Mouse (Mus musculus) kidney, adult 11 months (tissue): ENCODE measurements around the gene Nf1.
A peak's percentile ranks its signal among the peaks of the same experiment; 100 is the strongest.

Source experiments
- DNase-seq: peaks from one replicate; pipeline ENCODE4 v3.0.0; 2022

Gene Nf1

DNA sequence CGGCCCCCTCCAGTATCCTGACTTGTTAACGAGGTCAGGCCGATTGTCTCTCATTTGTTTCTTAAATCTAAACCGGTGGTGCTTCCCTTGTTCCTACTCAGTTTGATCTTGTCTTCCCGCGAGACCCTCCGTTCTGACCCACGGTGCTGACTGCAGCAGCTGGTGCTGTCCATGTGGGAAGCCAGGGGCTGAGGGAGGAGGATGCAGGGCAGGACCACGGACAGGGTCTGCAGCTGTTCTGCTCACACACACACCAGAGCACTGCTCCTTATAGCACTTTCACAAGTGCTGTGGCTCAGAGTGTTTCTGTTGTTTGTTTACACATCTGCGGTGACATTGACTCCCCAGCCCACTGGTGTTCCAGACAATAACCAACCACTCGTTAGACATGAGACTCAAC, 254.0 kb downstream of the Nf1 start:
- no peak for DNase-seq

GRCm38 (mm10) chr11:79610454-79610853, 271.0 kb downstream of the Nf1 start:
- DNase-seq = no peak

DNA sequence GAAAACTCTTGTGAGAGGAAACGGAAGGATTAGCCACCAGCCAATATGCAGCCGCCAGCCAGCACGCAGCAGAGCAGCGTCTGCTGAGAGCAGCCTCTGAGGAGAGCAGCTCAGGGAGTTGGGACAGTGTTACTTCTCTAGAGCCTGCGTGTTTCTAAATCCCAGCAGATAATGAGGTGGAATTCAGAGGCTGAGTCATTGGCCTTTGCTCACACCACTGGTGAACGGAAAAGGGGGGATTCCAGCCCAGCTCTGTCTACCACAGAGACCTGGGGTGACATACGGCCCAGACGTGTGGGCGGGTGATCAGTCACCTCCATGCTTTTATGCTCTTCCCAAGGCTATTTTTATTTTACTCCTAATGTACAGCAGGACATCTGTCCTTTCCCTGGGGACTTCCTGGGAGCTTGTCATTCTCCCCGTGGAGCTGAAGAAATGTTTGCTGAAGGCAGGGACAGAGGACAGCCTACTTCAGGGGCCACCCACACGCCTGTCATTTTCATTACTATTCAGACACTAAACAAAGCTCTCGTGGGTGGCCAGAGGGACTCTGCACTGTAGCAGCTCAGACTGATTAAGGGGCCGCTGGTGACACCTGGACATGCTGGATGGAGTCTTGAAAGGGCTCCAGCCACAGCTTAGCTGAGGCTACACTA, 271.6 kb downstream of the Nf1 start:
- no peak for DNase-seq

- no peak for DNase-seq
These were observed 272.6 kb downstream of the Nf1 start for GRCm38 (mm10) chr11:79612046-79612600.

DNA sequence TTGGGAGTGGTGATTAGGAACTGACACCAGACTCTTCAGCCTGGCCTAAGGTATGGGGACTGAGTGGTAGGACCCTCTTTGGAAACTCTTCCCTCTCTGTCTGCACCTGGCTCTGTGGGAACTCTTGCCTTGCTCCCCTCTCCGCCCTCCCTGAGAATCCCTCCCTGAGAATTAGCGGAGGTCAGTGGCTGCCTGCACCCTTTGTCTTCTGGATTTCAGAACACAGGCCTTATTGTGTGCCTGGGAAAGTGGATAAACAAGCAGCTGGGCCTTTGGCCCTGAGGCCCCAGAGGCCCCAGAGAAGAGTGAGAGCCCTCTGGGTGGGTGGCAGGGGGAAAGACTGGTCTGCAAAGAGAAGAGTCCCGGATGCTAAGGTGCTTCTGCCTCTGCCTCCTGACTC, 273.6 kb downstream of the Nf1 start:
- DNase-seq = no peak

DNA sequence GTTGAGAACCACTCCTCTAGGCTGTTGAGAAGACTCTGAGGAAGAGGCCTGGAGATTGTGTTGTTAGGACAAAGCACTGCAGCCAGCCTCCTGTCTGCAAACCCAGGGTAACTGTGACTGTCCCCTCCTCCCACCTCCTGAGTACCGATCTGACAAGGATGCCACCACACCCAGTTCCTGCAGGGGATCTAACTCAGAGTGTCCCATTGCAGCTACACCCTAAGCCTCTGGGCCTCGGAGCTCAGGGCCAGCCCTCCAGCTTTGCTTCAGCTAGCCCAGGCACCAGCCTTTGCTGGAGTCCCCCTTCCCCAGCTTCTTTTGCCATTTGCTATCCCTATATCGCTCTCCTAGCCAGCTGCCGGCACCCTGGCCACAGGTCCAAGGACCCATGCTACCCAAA, 274.2 kb downstream of the Nf1 start:
- DNase-seq = no peak

DNA sequence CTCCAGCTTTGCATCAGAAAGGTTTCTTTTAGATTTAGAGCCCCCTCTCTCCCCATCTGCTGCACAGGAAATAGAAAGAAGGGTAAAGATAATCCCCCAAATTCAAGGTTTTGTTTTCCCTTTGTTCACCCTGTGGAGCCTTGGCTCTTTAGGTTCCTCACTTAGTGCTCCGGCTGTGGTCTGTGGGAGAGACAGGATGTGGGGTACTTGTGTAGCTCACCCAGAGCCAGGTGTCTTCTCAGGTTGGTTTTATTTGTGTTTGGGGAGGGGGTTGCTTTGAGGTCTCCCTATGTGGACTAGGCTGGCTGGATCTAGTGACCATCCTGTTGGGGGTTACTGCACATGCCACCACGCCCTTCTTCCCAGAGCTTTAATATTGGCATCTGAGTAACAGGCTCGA, 275.4 kb downstream of the Nf1 start:
- no peak for DNase-seq

DNA sequence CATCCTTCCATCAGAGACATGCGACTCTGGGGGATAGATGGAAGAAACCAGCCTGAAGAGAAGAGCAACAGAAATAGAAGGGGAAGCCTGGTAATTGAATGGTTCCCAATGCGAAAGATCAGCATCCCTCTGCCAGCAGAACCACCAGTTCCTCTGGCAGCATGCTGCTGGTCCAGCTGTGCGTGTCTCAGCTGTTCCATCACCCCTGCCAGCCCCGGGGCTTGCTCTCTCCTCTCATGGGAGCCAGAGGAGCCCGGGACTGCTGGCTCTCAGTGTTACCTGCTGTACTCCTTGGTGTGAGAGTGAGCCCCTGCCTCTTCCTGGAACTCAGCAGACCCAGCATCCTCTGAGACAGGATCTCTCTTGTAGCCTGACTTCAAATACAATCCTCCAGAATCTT, 276.4 kb downstream of the Nf1 start:
- DNase-seq = no peak

DNA sequence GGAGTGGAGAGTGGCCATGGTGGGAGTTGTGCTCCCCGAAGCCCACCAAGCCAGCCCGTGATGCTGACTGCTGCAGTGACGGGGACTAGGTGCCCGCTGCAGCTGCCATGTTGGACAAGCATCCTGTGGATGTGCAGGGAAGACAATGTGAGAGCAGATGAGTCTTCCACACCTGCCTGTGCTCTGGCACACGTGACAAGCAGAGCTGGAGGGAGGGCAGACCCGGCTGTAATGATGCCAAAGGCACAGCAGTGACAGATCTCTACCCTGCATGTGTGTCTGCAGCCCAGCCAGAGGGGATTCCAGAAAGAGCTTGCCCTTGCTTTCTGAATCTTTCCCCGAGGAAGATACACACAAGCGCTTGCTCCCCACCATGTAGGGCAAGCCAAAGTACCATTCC, 278.5 kb downstream of the Nf1 start:
- DNase-seq = no peak

DNA sequence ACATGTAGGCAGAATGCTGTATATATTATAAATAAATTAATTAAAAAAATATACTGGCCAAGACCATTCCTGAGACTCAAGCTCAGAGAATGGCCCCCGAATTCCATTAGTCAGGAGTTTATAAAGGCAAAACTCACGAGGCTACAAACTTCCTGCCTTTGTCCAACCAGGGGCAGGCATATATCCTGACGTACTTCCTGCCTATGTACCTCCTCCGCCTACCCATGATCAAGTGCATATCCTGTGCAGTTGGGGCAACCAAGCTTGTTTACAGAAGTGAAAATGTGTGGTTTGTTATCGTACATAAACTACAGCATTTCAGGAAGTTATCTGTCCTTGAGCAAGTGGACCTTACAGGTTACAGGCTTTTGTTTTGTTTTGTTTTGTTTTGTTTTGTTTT, 283.5 kb downstream of the Nf1 start:
- DNase-seq = no peak

DNA sequence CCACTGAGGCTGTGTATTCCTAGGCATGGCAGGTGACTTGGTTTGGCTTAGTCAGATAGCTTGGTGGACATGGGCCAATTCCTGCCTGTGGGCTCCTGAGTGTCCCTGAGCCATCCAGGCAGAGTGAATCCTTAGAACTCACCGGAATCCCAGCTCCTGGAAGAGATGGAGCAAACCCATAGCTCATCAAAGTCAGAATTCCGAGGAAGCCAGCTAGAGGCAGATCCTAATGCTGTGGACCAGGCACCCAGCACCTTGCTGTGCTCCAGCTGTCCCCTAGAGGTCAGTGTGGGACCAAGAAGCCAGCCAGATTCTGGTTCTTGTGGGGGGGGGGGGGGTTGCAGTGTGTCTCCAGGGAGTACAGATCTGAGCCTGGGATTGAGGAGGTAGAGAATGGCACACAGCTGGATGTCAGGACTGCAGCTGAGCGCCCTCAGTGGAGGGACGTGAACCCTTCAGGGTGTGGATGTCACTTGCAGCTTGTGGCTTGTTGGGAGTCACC, 285.4 kb downstream of the Nf1 start:
- DNase-seq = peak; percentile 56

DNA sequence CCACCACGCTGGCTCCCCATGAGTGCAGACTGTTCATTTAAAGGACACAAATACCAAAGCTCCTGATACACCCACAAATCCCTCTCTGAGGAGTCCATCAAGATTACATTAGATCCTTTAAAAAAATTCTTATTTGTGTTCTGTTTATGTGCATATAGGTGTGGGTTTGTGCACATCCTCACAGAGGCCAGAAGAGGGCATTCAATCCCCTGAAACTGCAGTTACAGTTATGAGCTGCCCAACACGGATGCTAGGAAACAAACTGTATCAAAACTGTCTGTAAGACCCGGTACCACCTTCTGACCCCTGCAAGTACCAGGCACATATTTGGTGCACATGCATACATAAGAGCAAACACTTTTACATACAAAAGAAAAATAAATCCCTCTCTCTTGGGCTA, 289.2 kb downstream of the Nf1 start:
- DNase-seq = no peak

DNA sequence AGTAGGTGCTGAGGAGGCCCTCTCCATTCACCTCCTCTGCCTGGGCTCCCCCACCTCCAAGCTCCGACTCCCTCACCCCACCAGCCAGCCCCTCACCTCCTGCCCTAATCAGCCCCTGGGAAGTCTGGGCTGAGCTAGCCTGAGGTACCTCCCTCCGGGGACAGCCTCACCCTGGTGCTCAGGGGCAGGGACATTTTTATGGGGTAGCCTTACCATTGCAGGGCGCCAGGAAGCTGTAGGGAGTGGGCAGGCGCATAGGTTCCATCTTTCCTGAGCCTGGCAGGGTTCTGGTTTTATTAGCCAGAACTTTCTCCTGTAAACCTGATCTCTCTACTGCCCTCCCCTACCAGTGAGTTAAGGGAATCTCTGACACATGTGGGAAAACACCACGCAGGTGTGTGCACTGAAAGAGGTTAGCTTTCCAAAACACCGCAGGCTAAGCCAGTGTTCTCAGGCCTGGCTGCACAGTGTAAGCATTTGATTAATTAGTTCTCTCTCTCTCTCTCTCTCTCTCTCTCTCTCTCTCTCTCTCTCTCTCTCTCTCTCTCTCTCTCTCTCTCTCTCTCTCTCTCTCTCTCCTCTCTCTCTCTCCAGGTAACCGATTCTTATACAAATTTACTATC, 290.4 kb downstream of the Nf1 start:
- no peak for DNase-seq

- no peak for DNase-seq
These were observed 291.0 kb downstream of the Nf1 start for GRCm38 (mm10) chr11:79630521-79630920.
